Mouse (Mus musculus) liver, adult (tissue): Measurements from ENCODE around the gene Csf2rb2.

Source experiments
- GATA4 ChIP-seq: IDR thresholded peaks from 2 replicates; pipeline ENCODE4 v1.6.1; 2014; ENCODE audit warnings: mild to moderate bottlenecking, low read length; ENCODE audit not compliant: insufficient replicate concordance

Csf2rb2 gene

GRCm38 (mm10) chr15:78305341-78305933 is at the start of gene Csf2rb2:
Gene Csf2rb2 (minus strand): TSS chr15:78305721.
- TF ChIP-seq GATA4: no peak

GRCm38 (mm10) chr15:78354958-78355357 is 49.4 kb upstream of the Csf2rb2 start:
- TF ChIP-seq GATA4: no peak

GRCm38 (mm10) chr15:78351586-78352165 is 46.2 kb upstream of the Csf2rb2 start:
- no peak for TF ChIP-seq GATA4

GRCm38 (mm10) chr15:78344567-78344966 is 39.0 kb upstream of the Csf2rb2 start:
- TF ChIP-seq GATA4: no peak

GRCm38 (mm10) chr15:78343683-78344082 is 38.2 kb upstream of the Csf2rb2 start:
- no peak for TF ChIP-seq GATA4

GRCm38 (mm10) chr15:78334380-78334779 is 28.9 kb upstream of the Csf2rb2 start:
- no peak for TF ChIP-seq GATA4

GRCm38 (mm10) chr15:78332981-78333380 is 27.5 kb upstream of the Csf2rb2 start:
- TF ChIP-seq GATA4: no peak

- no peak for TF ChIP-seq GATA4
These were observed 26.2 kb upstream of the Csf2rb2 start for GRCm38 (mm10) chr15:78331523-78332340.

- TF ChIP-seq GATA4: no peak
These were observed 25.2 kb upstream of the Csf2rb2 start for GRCm38 (mm10) chr15:78330706-78331105.

GRCm38 (mm10) chr15:78329972-78330371 is 24.5 kb upstream of the Csf2rb2 start:
- peak; percentile 66; the same call in 1 of the 2 replicates for TF ChIP-seq GATA4

- TF ChIP-seq GATA4: no peak
These were observed 23.1 kb upstream of the Csf2rb2 start for GRCm38 (mm10) chr15:78328520-78329097.

GRCm38 (mm10) chr15:78326747-78327146 is 21.2 kb upstream of the Csf2rb2 start:
- no peak for TF ChIP-seq GATA4

GRCm38 (mm10) chr15:78325671-78326339 is 20.3 kb upstream of the Csf2rb2 start, which contains the start of gene Csf2rb:
Gene Csf2rb (plus strand): TSS chr15:78325752.
- no peak for TF ChIP-seq GATA4

- no peak for TF ChIP-seq GATA4
These were observed 18.8 kb upstream of the Csf2rb2 start for GRCm38 (mm10) chr15:78324294-78324693.

- no peak for TF ChIP-seq GATA4
These were observed 17.8 kb upstream of the Csf2rb2 start for GRCm38 (mm10) chr15:78323366-78323765.
